Mouse (Mus musculus) kidney, adult 2 months (tissue): Measurements from ENCODE around the gene Myo1a. TPM values are rescaled to one million over a fixed set of nuclear protein-coding genes. Genes with fewer than 3 reads are reported as not detected.

Source experiments
- DNase-seq: peaks from one replicate; pipeline ENCODE4 v3.0.0; 2021
- H3K27ac ChIP-seq: fragments of 200-500 bp; 2 replicates; pipeline ENCODE4 v1.5.1; 2012; ENCODE audit warnings: low read depth, low read length, control low read depth, inconsistent platforms; ENCODE audit not compliant: insufficient read depth
- H3K27me3 ChIP-seq: fragments of 200-500 bp; replicated peaks from 2 replicates; pipeline ENCODE4 v1.6.1; 2012; ENCODE audit warnings: mild to moderate bottlenecking, moderate library complexity, low read length, inconsistent platforms; ENCODE audit not compliant: control insufficient read depth, insufficient read depth
- H3K36me3 ChIP-seq: fragments of 200-500 bp; 2 replicates; pipeline ENCODE4 v1.6.1; 2012; ENCODE audit warnings: mild to moderate bottlenecking, moderate library complexity, low read length, inconsistent platforms; ENCODE audit not compliant: control insufficient read depth, insufficient read depth
- H3K4me1 ChIP-seq: fragments of 200-500 bp; 2 replicates; pipeline ENCODE4 v1.6.1; 2011; ENCODE audit warnings: low read length; ENCODE audit not compliant: control insufficient read depth, insufficient read depth
- H3K4me3 ChIP-seq: fragments of 200-500 bp; 2 replicates; pipeline ENCODE4 v1.5.1; 2011; ENCODE audit warnings: mild to moderate bottlenecking, low read depth, low read length, control low read depth; ENCODE audit not compliant: insufficient read depth
- CTCF ChIP-seq: fragments of 200-500 bp; conservative IDR thresholded peaks from 2 replicates; pipeline ENCODE4 v1.5.1; 2011; ENCODE audit warnings: low read depth, mild to moderate bottlenecking, control low read depth, low read length, moderate library complexity, mixed read lengths; ENCODE audit not compliant: insufficient read depth, insufficient read length
- POLR2A ChIP-seq: fragments of 200-500 bp; IDR thresholded peaks from one replicate; pipeline ENCODE4 v1.6.1; 2011; ENCODE audit warnings: low read depth, low read length, control low read depth
- WGBS: fragments of 180-500 bp; shearing (Covaris S2); methylation state at CpG from one replicate; pipeline ENCODE4 v1.1.7; 2018; 5-methylcytosine and 5-hydroxymethylcytosine counted together
- polyA plus RNA-seq: library from polyadenylated mRNA; depleted of rRNA; stranded (reverse); fragments of >200 nt; gene quantifications from 2 replicates; pipeline ENCODE4 v1.2.3, GENCODE M21; 2012

Myo1a gene
- polyA plus RNA-seq, 1 experiment = 0.06 TPM

DNA sequence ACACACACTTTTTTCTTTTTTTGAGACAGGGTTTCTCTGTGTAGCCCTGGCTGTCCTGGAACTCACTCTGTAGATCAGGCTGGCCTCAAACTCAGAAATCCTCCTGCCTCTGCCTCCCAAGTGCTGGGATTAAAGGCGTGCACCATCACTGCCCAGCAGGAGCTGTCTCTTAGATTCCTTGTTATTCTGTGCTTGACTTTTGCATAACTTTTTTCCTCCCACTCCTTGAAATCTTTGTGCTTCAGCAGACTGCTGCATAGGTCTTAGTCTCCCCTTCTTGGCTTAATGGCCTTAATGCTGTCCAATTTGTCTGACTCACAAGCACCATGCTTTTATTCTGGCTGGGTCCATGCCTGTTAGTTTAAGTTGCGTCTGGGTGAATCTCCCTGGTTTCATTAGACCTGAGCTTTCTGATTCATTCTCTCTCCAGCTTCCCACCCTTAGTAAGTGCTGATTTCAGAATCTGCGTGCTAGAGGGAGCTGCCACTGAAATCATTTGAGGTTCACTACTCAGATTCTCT, 3.9 kb downstream of the Myo1a start:
- TF ChIP-seq CTCF = no peak
- no peak for TF ChIP-seq POLR2A
- WGBS = 95% methylated on average over 3 of the region's 3 CpGs
- no peaks in the 10 kb centered on the region for H3K27me3 ChIP-seq
- no peak overlapping the region for H3K4me3 ChIP-seq
- DNase-seq = no peak
- no peaks in the 10 kb centered on the region for H3K4me1 ChIP-seq
- no peak overlapping the region for H3K27ac ChIP-seq
- no peaks in the 10 kb centered on the region for H3K36me3 ChIP-seq

DNA sequence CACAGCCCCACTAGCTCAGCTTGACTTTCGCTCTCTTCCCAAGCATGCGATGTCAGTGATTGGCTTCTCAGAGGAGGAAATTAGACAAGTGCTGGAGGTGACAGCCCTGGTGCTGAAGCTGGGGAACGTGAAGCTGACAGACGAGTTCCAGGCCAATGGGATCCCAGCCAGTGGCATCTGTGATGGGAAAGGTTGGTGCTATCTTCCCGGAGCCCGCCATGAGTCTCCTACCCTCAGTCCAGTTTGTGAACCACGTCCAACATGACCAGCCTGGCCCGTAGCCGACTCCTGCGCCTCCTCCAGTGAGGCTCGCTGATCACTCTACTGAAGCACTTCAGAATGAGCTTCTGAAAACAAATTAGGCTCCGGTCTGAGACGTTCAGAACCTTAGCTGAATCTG, 5.4 kb downstream of the Myo1a start:
- Histone ChIP-seq H3K27ac (no peak overlapping the region), H3K27me3 (no peaks in the 10 kb centered on the region), H3K36me3 (no peaks in the 10 kb centered on the region), H3K4me3 (no peak overlapping the region), H3K4me1 (no peaks in the 10 kb centered on the region)
- 55% methylated on average over 13 of the region's 13 CpGs for WGBS
- no peak for DNase-seq
- TF ChIP-seq CTCF = no peak
- TF ChIP-seq POLR2A = no peak

DNA sequence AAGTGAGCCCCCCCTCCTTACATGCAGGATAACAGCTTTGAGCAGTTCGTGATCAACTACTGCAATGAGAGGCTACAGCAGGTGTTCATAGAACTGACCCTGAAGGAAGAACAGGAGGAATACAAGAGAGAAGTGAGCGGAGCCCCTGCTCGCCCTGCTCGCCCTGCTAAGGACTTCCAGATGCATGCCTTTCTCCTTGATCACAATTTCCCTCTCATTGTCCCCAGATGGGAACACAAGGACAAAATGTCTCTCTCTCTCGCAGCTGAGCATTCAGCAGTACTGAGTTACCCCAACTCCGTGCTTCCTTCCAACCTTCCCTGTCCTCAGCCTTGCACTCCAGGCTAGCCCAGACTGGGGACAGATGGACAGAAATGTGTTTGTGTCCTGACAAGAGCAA, 7.8 kb downstream of the Myo1a start:
- H3K27me3 ChIP-seq = no peaks in the 10 kb centered on the region
- no peak overlapping the region for H3K27ac ChIP-seq
- 88% methylated on average over 6 of the region's 6 CpGs for WGBS
- H3K4me3 ChIP-seq = no peak overlapping the region
- H3K4me1 ChIP-seq = no peaks in the 10 kb centered on the region
- DNase-seq = no peak
- no peaks in the 10 kb centered on the region for H3K36me3 ChIP-seq
- no peak for TF ChIP-seq CTCF
- TF ChIP-seq POLR2A = no peak

DNA sequence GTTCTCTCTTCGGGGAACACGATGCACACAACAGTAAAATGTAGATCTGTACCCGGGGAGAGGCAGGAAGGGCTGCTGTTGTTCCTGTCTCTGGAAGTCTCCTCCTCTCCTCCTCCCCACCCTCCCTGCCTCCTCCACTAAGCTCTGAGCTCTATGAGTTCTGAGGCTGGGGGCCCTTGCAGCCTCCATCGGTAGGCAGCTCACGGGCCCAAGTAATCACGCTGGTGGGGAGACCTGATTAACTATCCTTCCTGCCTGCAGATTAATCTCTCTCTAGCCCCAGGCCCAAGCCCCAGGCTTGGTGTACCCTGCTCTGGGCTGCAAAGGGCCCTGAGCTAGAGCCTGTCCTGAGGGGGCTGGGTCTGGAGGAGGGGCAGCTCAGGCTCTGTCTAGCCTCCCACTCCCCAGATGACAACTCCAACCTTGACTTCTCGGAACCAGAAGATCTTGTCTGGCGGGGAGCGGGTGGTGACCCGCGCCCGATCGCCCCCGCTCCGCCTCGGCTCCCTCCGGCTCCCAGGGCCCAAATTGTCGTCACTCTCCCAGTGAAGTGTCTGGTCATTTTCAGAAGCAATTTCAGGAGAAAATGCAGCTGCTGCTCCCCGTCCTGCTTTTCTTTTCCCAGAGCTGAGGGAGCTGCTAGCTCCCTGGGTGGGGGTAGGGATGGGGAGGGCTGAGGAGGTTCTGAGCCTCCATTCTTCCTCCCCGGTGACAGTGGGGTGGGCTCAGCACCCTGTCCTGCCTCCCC, 16.9 kb downstream of the Myo1a start:
- Histone ChIP-seq H3K27me3 (no peaks in the 10 kb centered on the region), H3K4me1 (no peaks in the 10 kb centered on the region), H3K4me3 (no peak overlapping the region; the same call in 1 of the 2 replicates), H3K27ac (no peak overlapping the region), H3K36me3 (no peaks in the 10 kb centered on the region)
- DNase-seq = no peak
- TF ChIP-seq CTCF (no peak), POLR2A (no peak)
- 32% methylated on average over 20 of the region's 20 CpGs for WGBS

DNA sequence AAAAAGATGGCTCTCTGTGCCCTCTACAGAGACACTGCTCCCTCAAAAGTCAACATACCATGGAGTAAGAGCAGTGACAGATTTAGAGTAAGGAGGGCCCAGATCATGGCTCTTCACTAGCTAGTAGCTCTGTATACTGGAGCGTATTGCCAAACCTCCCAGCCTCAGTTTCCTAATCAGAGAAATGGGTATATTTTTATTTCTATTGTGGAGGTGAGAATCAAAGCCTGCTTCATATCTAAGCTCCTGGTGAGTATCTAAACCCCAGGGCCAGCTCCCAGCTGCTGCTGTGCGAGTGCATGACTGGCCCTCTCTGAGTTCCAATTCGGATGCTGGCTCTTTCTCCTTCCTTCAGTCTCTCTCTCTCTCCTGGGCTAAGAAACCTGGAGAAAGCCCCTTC, 19.2 kb downstream of the Myo1a start, which contains the start of gene Tac2:
Gene Tac2, plus strand, starts transcription at position 301 of the 400 bp plus-strand sequence.
- DNase-seq = no peak
- 86% methylated on average over 3 of the region's 3 CpGs for WGBS
- no peaks in the 10 kb centered on the region for H3K36me3 ChIP-seq

DNA sequence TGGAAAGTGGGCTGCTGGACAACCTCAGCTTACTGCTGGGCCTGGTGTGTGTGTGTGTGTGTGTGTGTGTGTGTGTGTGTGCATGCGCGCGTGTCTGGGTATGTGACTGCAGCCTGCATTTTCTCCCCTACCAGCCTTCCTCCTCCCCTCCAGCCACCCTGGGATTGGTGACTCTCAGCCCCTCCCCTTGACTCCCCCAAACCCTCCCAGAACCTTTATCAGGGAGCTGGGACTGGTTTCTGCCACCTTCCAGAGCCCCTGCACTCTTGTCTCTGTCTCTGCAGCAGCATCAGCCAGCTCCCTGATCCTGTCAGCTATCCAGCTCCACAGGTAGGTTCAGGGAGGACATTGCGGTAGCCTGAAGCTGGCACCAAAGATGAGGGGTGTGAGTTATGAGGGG, 20.2 kb downstream of the Myo1a start:
- H3K27me3 ChIP-seq = no peaks in the 10 kb centered on the region
- H3K4me1 ChIP-seq = no peaks in the 10 kb centered on the region
- no peaks in the 10 kb centered on the region for H3K36me3 ChIP-seq
- TF ChIP-seq CTCF (no peak), POLR2A (no peak)
- 76% methylated on average over 4 of the region's 4 CpGs for WGBS
- no peak overlapping the region for H3K4me3 ChIP-seq
- H3K27ac ChIP-seq = no peak overlapping the region
- DNase-seq = no peak

More for the DNA sequence above, 19.2 kb downstream of the Myo1a start, which contains the start of gene Tac2:
- TF ChIP-seq POLR2A (no peak), CTCF (no peak)
- Histone ChIP-seq H3K27me3 (no peaks in the 10 kb centered on the region), H3K4me3 (no peak within 1 kb of the TSS), H3K4me1 (no peaks in the 10 kb centered on the region), H3K27ac (no peak within 1 kb of the TSS)

DNA sequence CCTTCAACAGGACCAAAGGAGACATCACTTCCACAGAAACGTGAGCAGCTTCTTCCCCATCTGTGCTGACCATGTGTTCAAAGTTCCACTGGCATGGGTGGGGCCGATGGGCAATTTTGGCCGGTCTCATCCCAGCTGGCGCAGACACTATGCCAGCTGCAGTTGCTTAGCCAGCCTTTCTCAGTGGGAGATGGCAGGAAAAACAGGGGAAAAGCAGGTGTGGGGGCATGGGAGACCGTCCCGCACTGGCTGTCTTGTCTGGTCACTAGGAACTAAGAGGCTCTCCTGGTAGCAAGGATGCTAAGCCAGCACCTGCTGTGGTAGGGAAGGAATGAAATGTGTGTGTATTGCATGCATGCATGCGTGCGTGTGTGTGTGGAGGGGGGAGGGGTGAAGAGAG, 23.5 kb downstream of the Myo1a start:
- 62% methylated on average over 8 of the region's 8 CpGs for WGBS
- H3K36me3 ChIP-seq = no peaks in the 10 kb centered on the region
- no peaks in the 10 kb centered on the region for H3K4me1 ChIP-seq
- DNase-seq = no peak
- no peak for TF ChIP-seq CTCF
- no peaks in the 10 kb centered on the region for H3K27me3 ChIP-seq
- H3K27ac ChIP-seq = no peak overlapping the region
- H3K4me3 ChIP-seq = no peak overlapping the region
